ENCODE assay signal across 14 mouse cellular contexts in the genomic region with DNA sequence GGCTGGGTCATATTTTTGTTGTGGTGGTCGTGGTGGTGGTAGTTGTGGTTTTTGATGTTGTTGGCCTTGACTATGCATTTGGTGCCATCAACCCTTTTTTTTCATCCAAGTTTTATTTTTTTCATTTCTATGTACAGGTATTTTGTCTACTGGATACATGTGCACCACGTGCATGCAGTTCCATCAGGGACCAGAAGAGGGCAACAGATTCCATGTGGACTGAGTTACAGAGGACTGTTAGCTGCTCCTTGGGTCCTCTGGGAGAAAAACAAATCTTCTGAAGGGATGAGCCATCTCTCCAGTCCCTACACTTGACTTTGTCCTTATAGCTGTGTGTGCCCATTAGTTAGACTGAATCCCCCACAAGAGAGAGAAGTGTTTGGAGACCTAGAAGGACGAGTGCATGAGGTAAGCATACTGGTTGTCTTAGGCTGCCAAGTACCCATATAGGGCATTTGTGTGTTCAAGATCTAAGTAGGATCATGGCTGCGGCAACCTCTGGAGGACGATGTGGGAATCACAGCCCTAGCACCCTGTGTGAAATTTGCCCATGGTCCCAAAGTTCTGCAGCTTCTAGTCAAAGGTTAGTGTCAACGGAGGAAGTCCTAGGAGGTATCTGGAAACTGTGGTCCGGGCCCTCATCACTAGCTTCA.
A peak's percentile ranks its signal among the peaks of the same experiment; 100 is the strongest.
DNase-seq lines count a peak whose midpoint lies in the region; ATAC-seq and TF ChIP-seq lines count a peak whose summit lies in the region.
"Had no signal": no experiment of that assay in that cellular context is flagged by ENCODE, and none has a peak within 500 bp of the region (broad histone marks: within the 10 kb centered on the region; RNA-seq: fewer than 3 reads in every experiment).

No protein-coding gene starts in this region.

- no peak for TF ChIP-seq EP300 in stomach, postnatal 0 days (optimal IDR thresholded peaks at IDR 0.05)

- peaks cover 5% of the 10 kb centered on the region; the same call in 1 of the 2 replicates for H3K36me3 ChIP-seq in liver, embryonic 13.5 days
- H3K36me3 ChIP-seq in liver, embryonic 11.5 days (ENCODE audit: control insufficient read depth, insufficient read depth, low read length), result peaks cover 3% of the 10 kb centered on the region
- H3K36me3 ChIP-seq in stomach, postnatal 0 days (ENCODE audit: control insufficient read depth, insufficient read depth, low read length), result no peaks in the 10 kb centered on the region

- no peaks in the 10 kb centered on the region for H3K27me3 ChIP-seq in liver, embryonic 13.5 days
- no peaks in the 10 kb centered on the region for H3K27me3 ChIP-seq in liver, embryonic 11.5 days (replicated peaks; ENCODE audit: control insufficient read depth, insufficient read depth, low read length)
- H3K27me3 ChIP-seq in stomach, postnatal 0 days (ENCODE audit: control insufficient read depth, insufficient read depth, low read length), result no peaks in the 10 kb centered on the region

- no peak for DNase-seq in gastrocnemius, adult 2 months
- no peak for DNase-seq in gastrocnemius, adult 8-10 months (ENCODE audit: low spot score in 2 of 2)
- peak; percentile 3 for DNase-seq in liver, embryonic 13.5 days
- DNase-seq in liver, embryonic 11.5 days (ENCODE audit: low spot score), result no peak
- peak; percentile 28 for DNase-seq in thymus, postnatal 4 days
- no peak for DNase-seq in thymus, adult 18-20 months
- DNase-seq in stomach, postnatal 0 days (ENCODE audit: low spot score), result no peak
- no peak for DNase-seq in gastrocnemius, postnatal 25 days
- DNase-seq: cerebellum, adult 9-10 months; heart, postnatal 14 days; kidney, adult 11 months; lung, postnatal 4 days; retina, postnatal 1 day; spleen, adult 18-20 months had no signal

- H3K4me1 ChIP-seq in liver, embryonic 13.5 days (replicated peaks), result no peaks in the 10 kb centered on the region
- H3K4me1 ChIP-seq in liver, embryonic 11.5 days (replicated peaks; ENCODE audit: control insufficient read depth, insufficient read depth, low read length), result no peaks in the 10 kb centered on the region
- H3K4me1 ChIP-seq in stomach, postnatal 0 days (replicated peaks; ENCODE audit: control insufficient read depth, insufficient read depth), result no peaks in the 10 kb centered on the region

- H3K9ac ChIP-seq in liver, embryonic 13.5 days, result no peak overlapping the region
- H3K9ac ChIP-seq in liver, embryonic 11.5 days (ENCODE audit: low read depth, low read length), result no peak overlapping the region
- no peak overlapping the region for H3K9ac ChIP-seq in stomach, postnatal 0 days (ENCODE audit: low read length)

- TF ChIP-seq CTCF in gastrocnemius, adult 2 months (IDR thresholded peaks at IDR 0.05), result peak; percentile 14; the same call in 1 of the 2 replicates
- TF ChIP-seq CTCF in stomach, postnatal 0 days (IDR thresholded peaks at IDR 0.05; ENCODE audit: low read depth), result peak; percentile 46

- H3K4me2 ChIP-seq in liver, embryonic 13.5 days, result no peak overlapping the region
- H3K4me2 ChIP-seq in liver, embryonic 11.5 days, result no peak overlapping the region
- no peak overlapping the region for H3K4me2 ChIP-seq in stomach, postnatal 0 days (replicated peaks; ENCODE audit: low read depth)

- H3K27ac ChIP-seq in gastrocnemius, adult 2 months, result no peak overlapping the region
- H3K27ac ChIP-seq in liver, embryonic 13.5 days, result no peak overlapping the region
- H3K27ac ChIP-seq in liver, embryonic 11.5 days (ENCODE audit: low read depth, low read length), result no peak overlapping the region
- H3K27ac ChIP-seq in stomach, postnatal 0 days (replicated peaks), result no peak overlapping the region

- peaks cover 5% of the 10 kb centered on the region; the same call in 1 of the 2 replicates for H3K9me3 ChIP-seq in liver, embryonic 13.5 days (replicated peaks)
- H3K9me3 ChIP-seq in liver, embryonic 11.5 days (ENCODE audit: control insufficient read depth, low read length), result peaks cover 7% of the 10 kb centered on the region
- H3K9me3 ChIP-seq in stomach, postnatal 0 days (ENCODE audit: control insufficient read depth, low read length), result 0 out of 2 replicates have a peak, but pooled peaks cover 2% of the 10 kb centered on the region

- 71% methylated on average over 7 of the region's 7 CpGs for WGBS in liver, embryonic 13.5 days (ENCODE audit: insufficient replicate concordance)
- 89% methylated on average over 7 of the region's 7 CpGs for WGBS in liver, embryonic 11.5 days
- WGBS in stomach, postnatal 0 days, result 96% methylated on average over 7 of the region's 7 CpGs

- intact Hi-C loops in gastrocnemius, adult 2 months (cut with DNase I), result no loop called here

- no peak for ATAC-seq in liver, embryonic 13.5 days (ENCODE audit: low read depth)
- ATAC-seq in liver, embryonic 11.5 days (replicated peaks; ENCODE audit: low FRiP score), result no peak
- no peak for ATAC-seq in stomach, postnatal 0 days (ENCODE audit: low FRiP score, low TSS enrichment)

- no peak overlapping the region for H3K4me3 ChIP-seq in gastrocnemius, adult 2 months
- no peak overlapping the region for H3K4me3 ChIP-seq in liver, embryonic 13.5 days (replicated peaks)
- no peak overlapping the region for H3K4me3 ChIP-seq in liver, embryonic 11.5 days (ENCODE audit: low read depth, low read length)
- no peak overlapping the region for H3K4me3 ChIP-seq in stomach, postnatal 0 days (ENCODE audit: low read depth, low read length)

Comparison
In these comparisons a context has a peak if more than half of its experiments do, and no peak if none do; other contexts are left out.
1. DNase-seq: peak in liver, embryonic 13.5 days (single experiment) and thymus, postnatal 4 days (single experiment); none in gastrocnemius, adult 2 months (single experiment), gastrocnemius, adult 8-10 months (0 of 2), liver, embryonic 11.5 days (single experiment), thymus, adult 18-20 months (0 of 2), stomach, postnatal 0 days (single experiment) and gastrocnemius, postnatal 25 days (single experiment).